8 mouse cellular contexts compared by ENCODE assay signal in the genomic region with DNA sequence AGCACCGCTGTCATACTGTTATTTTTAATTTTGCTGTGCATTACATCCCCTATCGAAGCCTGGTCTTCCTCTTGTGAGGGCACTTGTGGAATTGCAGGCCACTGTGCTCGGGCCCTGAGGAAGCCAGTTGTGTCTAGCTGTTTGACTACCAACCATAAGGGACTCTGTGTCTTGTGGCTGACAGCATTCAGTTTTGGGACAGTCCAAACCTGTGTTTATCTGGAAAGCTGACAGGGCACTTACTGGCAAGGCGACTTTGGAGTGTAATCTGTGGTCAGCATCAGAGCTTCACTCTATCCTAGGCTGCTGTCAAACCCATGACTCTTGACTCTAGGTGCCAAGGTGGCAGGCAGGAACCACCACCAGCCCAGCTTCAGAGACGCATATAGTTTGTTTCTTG. TPM values are rescaled to one million over a fixed set of nuclear protein-coding genes. Genes with fewer than 3 reads are reported as not detected.
DNase-seq lines count a peak whose midpoint lies in the region; ATAC-seq and TF ChIP-seq lines count a peak whose summit lies in the region.

No protein-coding gene starts in this region.

- peak overlapping the region; percentile 64 for H3ac ChIP-seq in C2C12 (ENCODE audit: control insufficient read depth, insufficient read length, low read depth)

- no peak for DNase-seq in heart, postnatal 25 days (ENCODE audit: low spot score)
- no peak for DNase-seq in liver, embryonic 13.5 days
- no peak for DNase-seq in spleen, postnatal 10 days (ENCODE audit: low spot score in 2 of 2)

- peaks cover 55% of the 10 kb centered on the region for H3K79me3 ChIP-seq in C2C12 (ENCODE audit: low read depth)

- ATAC-seq in heart, embryonic 11.5 days (replicated peaks; ENCODE audit: insufficient number of reproducible peaks, low FRiP score, low TSS enrichment), result no peak
- ATAC-seq in forebrain, embryonic 12.5 days (ENCODE audit: low FRiP score), result no peak
- no peak for ATAC-seq in liver, embryonic 13.5 days (ENCODE audit: low read depth)
- no peak for ATAC-seq in monocyte, adult 5-6 weeks (replicated peaks; ENCODE audit: insufficient number of reproducible peaks, low FRiP score, low TSS enrichment, poor library complexity, severe bottlenecking)
- no peak for ATAC-seq in inflammation-experienced regulatory T-cells, adult 6 months

- WGBS in heart, embryonic 11.5 days (ENCODE audit: insufficient replicate concordance), result 78% methylated on average over 5 of the region's 5 CpGs
- 91% methylated on average over 5 of the region's 5 CpGs for WGBS in forebrain, embryonic 12.5 days
- WGBS in liver, embryonic 13.5 days (ENCODE audit: insufficient replicate concordance), result 61% methylated on average over 5 of the region's 5 CpGs

- no peaks in the 10 kb centered on the region for H3K27me3 ChIP-seq in heart, embryonic 11.5 days (ENCODE audit: control insufficient read depth, insufficient read depth, low read length)
- no peaks in the 10 kb centered on the region for H3K27me3 ChIP-seq in C2C12 (ENCODE audit: control insufficient read depth, insufficient read depth, insufficient read length)
- no peaks in the 10 kb centered on the region for H3K27me3 ChIP-seq in forebrain, embryonic 12.5 days
- H3K27me3 ChIP-seq in liver, embryonic 13.5 days, result no peaks in the 10 kb centered on the region

- H3K27ac ChIP-seq in heart, embryonic 11.5 days (ENCODE audit: low read depth, low read length), result no peak overlapping the region
- H3K27ac ChIP-seq in forebrain, embryonic 12.5 days, result no peak overlapping the region
- H3K27ac ChIP-seq in liver, embryonic 13.5 days, result peak overlapping the region; percentile 98

- no peaks in the 10 kb centered on the region for H3K9me3 ChIP-seq in heart, embryonic 11.5 days (replicated peaks; ENCODE audit: control insufficient read depth, low read length)
- H3K9me3 ChIP-seq in forebrain, embryonic 12.5 days, result no peaks in the 10 kb centered on the region
- no peaks in the 10 kb centered on the region for H3K9me3 ChIP-seq in liver, embryonic 13.5 days (replicated peaks)

- no peak overlapping the region for H3K4me3 ChIP-seq in heart, embryonic 11.5 days (ENCODE audit: low read depth, low read length)
- no peak overlapping the region for H3K4me3 ChIP-seq in C2C12 (ENCODE audit: insufficient read depth, poor library complexity, severe bottlenecking)
- no peak overlapping the region for H3K4me3 ChIP-seq in forebrain, embryonic 12.5 days (replicated peaks)
- H3K4me3 ChIP-seq in liver, embryonic 13.5 days (replicated peaks), result peak overlapping the region; percentile 93

- peaks cover 5% of the 10 kb centered on the region; the same call in 1 of the 2 replicates for H3K36me3 ChIP-seq in heart, embryonic 11.5 days (ENCODE audit: control insufficient read depth, insufficient read depth, low read length)
- H3K36me3 ChIP-seq in C2C12 (ENCODE audit: control insufficient read depth, insufficient read depth), result peaks cover 10% of the 10 kb centered on the region
- H3K36me3 ChIP-seq in forebrain, embryonic 12.5 days (replicated peaks), result peaks cover 12% of the 10 kb centered on the region
- H3K36me3 ChIP-seq in liver, embryonic 13.5 days, result peaks cover 11% of the 10 kb centered on the region

- peak overlapping the region; percentile 98 for H3K4me2 ChIP-seq in heart, embryonic 11.5 days
- H3K4me2 ChIP-seq in forebrain, embryonic 12.5 days, result peak overlapping the region; percentile 93
- peak overlapping the region; percentile 99 for H3K4me2 ChIP-seq in liver, embryonic 13.5 days

- intact Hi-C loops in heart, postnatal 25 days (cut with DNase I), result loop anchor here (10.0 kb wide), 1 partner anchor 54 kb away; the partner anchor contains the start of gene Isyna1

- peaks cover 30% of the 10 kb centered on the region for H3K4me1 ChIP-seq in heart, embryonic 11.5 days (ENCODE audit: control insufficient read depth, insufficient read depth, low read length)
- H3K4me1 ChIP-seq in forebrain, embryonic 12.5 days, result peaks cover 41% of the 10 kb centered on the region
- peaks cover 72% of the 10 kb centered on the region for H3K4me1 ChIP-seq in liver, embryonic 13.5 days (replicated peaks)

- 0 out of 2 replicates have a peak overlapping the region, but pooled peaks have one; percentile 24 for H3K9ac ChIP-seq in heart, embryonic 11.5 days (ENCODE audit: low read depth, low read length)
- H3K9ac ChIP-seq in forebrain, embryonic 12.5 days, result peak overlapping the region; percentile 79; the same call in 1 of the 2 replicates
- peak overlapping the region; percentile 93 for H3K9ac ChIP-seq in liver, embryonic 13.5 days

- TF ChIP-seq CTCF in C2C12 (IDR thresholded peaks at IDR 0.05; ENCODE audit: control insufficient read depth, insufficient read depth, insufficient read length), result no peak

- H3K79me2 ChIP-seq in C2C12 (ENCODE audit: control insufficient read depth, insufficient read depth), result peaks cover 66% of the 10 kb centered on the region

TF ChIP-seq in C2C12, 6 proteins besides CTCF, POLR2A, EP300 and RAD21:
- TF ChIP-seq FOSL1 (IDR thresholded peaks at IDR 0.05; ENCODE audit: insufficient read depth, low read length, poor library complexity, severe bottlenecking), result no peak
- TF ChIP-seq MYOG (IDR thresholded peaks at IDR 0.05; ENCODE audit: control insufficient read depth, extremely low read depth, insufficient read length), result no peak
- TF ChIP-seq MYOD1 (IDR thresholded peaks at IDR 0.05; ENCODE audit: control insufficient read depth, insufficient read length, low read depth), result no peak

RNA-seq across cellular contexts. Expression of gene Ell, which starts 1.8 kb away (rescaled TPM):
- 14.1 and 14.7 TPM in 2 replicates for polyA plus RNA-seq in heart, embryonic 11.5 days (2014; fragmentation: Nextera tagmentation; extraction: Ambion mirVana)
- 10 to 100 TPM; 11.7 to 13.3 TPM for total RNA-seq in heart, postnatal 25 days (2021)
- polyA plus RNA-seq in C2C12 (2012; fragmentation: generic; extraction: Trizol), result 12.3 TPM
- 18.8 and 19.9 TPM in 2 replicates for polyA plus RNA-seq in forebrain, embryonic 12.5 days (2016; fragmentation: Nextera tagmentation; extraction: Ambion mirVana)
- 9.7 and 10.5 TPM in 2 replicates for polyA plus RNA-seq in liver, embryonic 13.5 days (2015; fragmentation: Nextera tagmentation; extraction: Ambion mirVana)
- 13.9 to 16.9 TPM (median 15.1 TPM) in 3 replicates for total RNA-seq in monocyte, adult 5-6 weeks (2017)
- 10 to 100 TPM; 30.5 to 37.0 (median 35.6) TPM for polyA plus RNA-seq in inflammation-experienced regulatory T-cells, adult 6 months (2017; shearing (Covaris generic))

RNA-seq across cellular contexts. Expression of gene Kxd1, which starts 13.3 kb away (rescaled TPM):
- 67.3 and 68.1 TPM in 2 replicates for polyA plus RNA-seq in heart, embryonic 11.5 days (2014; fragmentation: Nextera tagmentation; extraction: Ambion mirVana)
- total RNA-seq in heart, postnatal 25 days (2021), result 10 to 100 TPM; 73.6 to 76.6 TPM
- 47.5 TPM for polyA plus RNA-seq in C2C12 (2012; fragmentation: generic; extraction: Trizol)
- polyA plus RNA-seq in forebrain, embryonic 12.5 days (2016; fragmentation: Nextera tagmentation; extraction: Ambion mirVana), result 45.6 and 50.8 TPM in 2 replicates
- polyA plus RNA-seq in liver, embryonic 13.5 days (2015; fragmentation: Nextera tagmentation; extraction: Ambion mirVana), result 36.2 TPM in 2 replicates
- total RNA-seq in monocyte, adult 5-6 weeks (2017), result 63.0 to 84.2 TPM (median 67.0 TPM) in 3 replicates
- polyA plus RNA-seq in inflammation-experienced regulatory T-cells, adult 6 months (2017; shearing (Covaris generic)), result 100 to 1,000 TPM; 138 to 187 (median 180) TPM

RNA-seq across cellular contexts. Expression of gene Fkbp8, which starts 13.6 kb away (rescaled TPM):
- polyA plus RNA-seq in heart, embryonic 11.5 days (2014; fragmentation: Nextera tagmentation; extraction: Ambion mirVana), result 202 and 212 TPM in 2 replicates
- 100 to 1,000 TPM; 130 to 135 TPM for total RNA-seq in heart, postnatal 25 days (2021)
- 256 TPM for polyA plus RNA-seq in C2C12 (2012; fragmentation: generic; extraction: Trizol)
- polyA plus RNA-seq in forebrain, embryonic 12.5 days (2016; fragmentation: Nextera tagmentation; extraction: Ambion mirVana), result 309 and 314 TPM in 2 replicates
- polyA plus RNA-seq in liver, embryonic 13.5 days (2015; fragmentation: Nextera tagmentation; extraction: Ambion mirVana), result 177 and 182 TPM in 2 replicates
- 147 to 174 TPM (median 173 TPM) in 3 replicates for total RNA-seq in monocyte, adult 5-6 weeks (2017)
- polyA plus RNA-seq in inflammation-experienced regulatory T-cells, adult 6 months (2017; shearing (Covaris generic)), result 100 to 1,000 TPM; 133 to 156 (median 138) TPM

RNA-seq across cellular contexts. Expression of gene Uba52, which starts 30.5 kb away (rescaled TPM):
- polyA plus RNA-seq in heart, embryonic 11.5 days (2014; fragmentation: Nextera tagmentation; extraction: Ambion mirVana), result 798 and 827 TPM in 2 replicates
- total RNA-seq in heart, postnatal 25 days (2021), result 1,000 to 10,000 TPM; 1,533 to 1,573 TPM
- polyA plus RNA-seq in C2C12 (2012; fragmentation: generic; extraction: Trizol), result 1,556 TPM
- 692 and 734 TPM in 2 replicates for polyA plus RNA-seq in forebrain, embryonic 12.5 days (2016; fragmentation: Nextera tagmentation; extraction: Ambion mirVana)
- 736 and 758 TPM in 2 replicates for polyA plus RNA-seq in liver, embryonic 13.5 days (2015; fragmentation: Nextera tagmentation; extraction: Ambion mirVana)
- total RNA-seq in monocyte, adult 5-6 weeks (2017), result 1,178 to 1,886 TPM (median 1,315 TPM) in 3 replicates
- 1,000 to 10,000 TPM; 2,608 to 4,221 (median 3,776) TPM for polyA plus RNA-seq in inflammation-experienced regulatory T-cells, adult 6 months (2017; shearing (Covaris generic))

RNA-seq across cellular contexts. Expression of gene Rex1bd, which starts 34.5 kb away (rescaled TPM):
- polyA plus RNA-seq in heart, embryonic 11.5 days (2014; fragmentation: Nextera tagmentation; extraction: Ambion mirVana), result 109 and 124 TPM in 2 replicates
- total RNA-seq in heart, postnatal 25 days (2021), result 100 to 1,000 TPM; 102 TPM
- 199 TPM for polyA plus RNA-seq in C2C12 (2012; fragmentation: generic; extraction: Trizol)
- polyA plus RNA-seq in forebrain, embryonic 12.5 days (2016; fragmentation: Nextera tagmentation; extraction: Ambion mirVana), result 126 and 127 TPM in 2 replicates
- polyA plus RNA-seq in liver, embryonic 13.5 days (2015; fragmentation: Nextera tagmentation; extraction: Ambion mirVana), result 81.2 and 82.3 TPM in 2 replicates
- total RNA-seq in monocyte, adult 5-6 weeks (2017), result 16.6 to 32.7 TPM (median 26.1 TPM) in 3 replicates
- polyA plus RNA-seq in inflammation-experienced regulatory T-cells, adult 6 months (2017; shearing (Covaris generic)), result 10 to 100 TPM; 67.7 to 85.1 (median 84.4) TPM

Comparison
In these comparisons a context has a peak if more than half of its experiments do, and no peak if none do; other contexts are left out.
1. H3K9ac ChIP-seq: peak in every context shown above with its lines; median percentile 93 in liver, embryonic 13.5 days; 79 in forebrain, embryonic 12.5 days; 24 in heart, embryonic 11.5 days.